Mouse (Mus musculus): ENCODE results near the gene Baz2b.

- TF ChIP-seq CTCF (IDR thresholded peaks at IDR 0.05; ENCODE audit: low read depth) = no peak
- TF ChIP-seq EP300 (IDR thresholded peaks at IDR 0.05; ENCODE audit: low read depth) = no peak
Observed at GRCm38 (mm10) chr2:60018875-60019501, 190.7 kb downstream of the Baz2b start.

Data from liver, postnatal 0 days (tissue).